Mouse (Mus musculus) thymus, adult 2 months (tissue): ENCODE results near the gene Cyb5r3.

Experiments
- CTCF ChIP-seq: fragments of 200-500 bp; IDR thresholded peaks from 2 replicates; pipeline ENCODE4 v1.5.1; 2012; ENCODE audit warnings: mild to moderate bottlenecking, control low read depth, low read length, moderate library complexity, borderline replicate concordance; ENCODE audit not compliant: control insufficient read depth, poor library complexity, insufficient read depth; ENCODE audit errors: extremely low read depth
- POLR2A ChIP-seq: fragments of 200-500 bp; IDR thresholded peaks from 2 replicates; pipeline ENCODE4 v1.6.1; 2012; ENCODE audit warnings: mild to moderate bottlenecking, low read length, control low read depth, moderate library complexity; ENCODE audit not compliant: control insufficient read depth, poor library complexity, insufficient read depth; ENCODE audit errors: extremely low read depth

- TF ChIP-seq POLR2A: no peak
- no peak for TF ChIP-seq CTCF
These were observed 37.7 kb downstream of the Cyb5r3 start for GRCm38 (mm10) chr15:83134671-83135070.
